Mouse (Mus musculus): Measurements from ENCODE around the gene Ccl24. TPM values are rescaled to one million over a fixed set of nuclear protein-coding genes. Genes with fewer than 3 reads are reported as not detected.
A peak's percentile ranks its signal among the peaks of the same experiment; 100 is the strongest.

Ccl24 gene
- polyA plus RNA-seq, 1 experiment from 2014 or later = 7.3 TPM

- peaks cover 12% of the 10 kb centered on the region for H3K4me1 ChIP-seq (ENCODE audit: control insufficient read depth, insufficient read depth, low read length)
- H3K4me3 ChIP-seq (ENCODE audit: low read length) = no peak overlapping the region
- H3K4me2 ChIP-seq (ENCODE audit: low read depth, low read length) = no peak overlapping the region
- no peaks in the 10 kb centered on the region for H3K27me3 ChIP-seq (ENCODE audit: control insufficient read depth, insufficient read depth, low read length)
- no peak for ATAC-seq (replicated peaks; ENCODE audit: extremely low read depth, insufficient read depth, low FRiP score)
- no peak overlapping the region for H3K9ac ChIP-seq (ENCODE audit: low read length)
- H3K36me3 ChIP-seq (ENCODE audit: control insufficient read depth, insufficient read depth) = no peaks in the 10 kb centered on the region
- no peak overlapping the region for H3K27ac ChIP-seq (ENCODE audit: low read length)
- no peaks in the 10 kb centered on the region for H3K9me3 ChIP-seq (replicated peaks; ENCODE audit: control insufficient read depth, low read length)
These were observed 37.0 kb downstream of the Ccl24 start for GRCm38 (mm10) chr5:135535867-135536266.

GRCm38 (mm10) chr5:135533431-135533830, 39.4 kb downstream of the Ccl24 start:
- Histone ChIP-seq H3K9me3 (replicated peaks; ENCODE audit: control insufficient read depth, low read length) (no peaks in the 10 kb centered on the region), H3K4me1 (ENCODE audit: control insufficient read depth, insufficient read depth, low read length) (peaks cover 17% of the 10 kb centered on the region), H3K4me3 (ENCODE audit: low read length) (no peak overlapping the region), H3K27ac (ENCODE audit: low read length) (peak overlapping the region; percentile 64), H3K4me2 (ENCODE audit: low read depth, low read length) (0 out of 2 replicates have a peak overlapping the region, but pooled peaks have one; percentile 12), H3K27me3 (ENCODE audit: control insufficient read depth, insufficient read depth, low read length) (no peaks in the 10 kb centered on the region), H3K36me3 (ENCODE audit: control insufficient read depth, insufficient read depth) (no peaks in the 10 kb centered on the region), H3K9ac (ENCODE audit: low read length) (no peak overlapping the region)
- 42% methylated on average over 10 of the region's 10 CpGs for WGBS
- ATAC-seq (replicated peaks; ENCODE audit: extremely low read depth, insufficient read depth, low FRiP score) = peak; percentile 64

DNA sequence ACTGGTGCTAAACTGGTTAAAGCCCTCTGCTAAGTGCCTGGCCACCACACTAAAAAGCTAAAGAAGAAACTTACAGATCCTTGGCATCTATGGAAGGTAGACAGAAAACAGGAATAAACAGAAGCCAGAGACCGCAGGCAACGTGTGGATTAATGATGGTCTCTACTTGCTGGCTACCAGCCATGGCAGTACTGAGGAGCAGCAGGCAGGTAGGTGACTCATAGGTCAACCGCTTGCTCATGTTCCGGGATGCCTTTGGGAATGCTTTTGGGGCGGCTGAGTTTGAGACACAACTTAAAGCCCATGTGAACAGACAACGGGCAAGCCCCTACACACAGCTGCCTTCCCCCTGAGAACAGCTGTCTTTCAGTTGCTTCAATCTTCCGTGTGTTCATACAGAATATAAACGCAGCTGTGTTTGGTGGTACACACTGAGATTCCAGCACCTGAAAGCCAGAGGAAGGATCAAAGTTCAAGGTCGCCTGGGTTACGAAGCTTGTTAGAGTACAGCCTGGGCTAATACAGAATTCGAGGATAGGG, 41.5 kb downstream of the Ccl24 start:
- no peak for ATAC-seq (replicated peaks; ENCODE audit: extremely low read depth, insufficient read depth, low FRiP score)
- no peaks in the 10 kb centered on the region for H3K27me3 ChIP-seq (ENCODE audit: control insufficient read depth, insufficient read depth, low read length)
- no peak overlapping the region; the same call in 1 of the 2 replicates for H3K27ac ChIP-seq (ENCODE audit: low read length)
- H3K4me3 ChIP-seq (ENCODE audit: low read length) = no peak overlapping the region
- no peaks in the 10 kb centered on the region for H3K9me3 ChIP-seq (replicated peaks; ENCODE audit: control insufficient read depth, low read length)
- no peaks in the 10 kb centered on the region for H3K36me3 ChIP-seq (ENCODE audit: control insufficient read depth, insufficient read depth)
- H3K9ac ChIP-seq (ENCODE audit: low read length) = no peak overlapping the region; the same call in 1 of the 2 replicates
- peaks cover 21% of the 10 kb centered on the region for H3K4me1 ChIP-seq (ENCODE audit: control insufficient read depth, insufficient read depth, low read length)
- 72% methylated on average over 11 of the region's 11 CpGs for WGBS
- H3K4me2 ChIP-seq (ENCODE audit: low read depth, low read length) = no peak overlapping the region

DNA sequence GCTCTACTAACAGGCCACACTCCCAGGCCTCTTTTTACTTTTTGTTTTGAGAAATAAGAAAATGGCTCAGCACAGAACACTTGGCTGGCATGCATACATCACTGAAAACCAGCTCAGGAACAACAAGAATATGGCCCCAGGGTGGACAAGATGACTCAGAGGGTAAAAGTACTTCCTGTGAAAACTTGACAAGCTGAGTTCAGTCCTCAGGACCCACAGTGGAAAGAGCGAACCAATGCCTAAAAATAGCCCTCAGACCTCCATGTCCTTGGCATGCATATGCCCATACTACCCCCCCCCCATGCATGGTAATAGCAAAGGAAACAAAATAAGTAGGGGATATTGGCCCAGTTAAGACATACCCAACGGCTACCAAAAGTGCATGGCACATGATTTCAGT, 42.9 kb downstream of the Ccl24 start:
- Histone ChIP-seq H3K4me3 (ENCODE audit: low read length) (no peak overlapping the region), H3K4me2 (ENCODE audit: low read depth, low read length) (no peak overlapping the region), H3K27me3 (ENCODE audit: control insufficient read depth, insufficient read depth, low read length) (no peaks in the 10 kb centered on the region), H3K9ac (ENCODE audit: low read length) (no peak overlapping the region), H3K36me3 (ENCODE audit: control insufficient read depth, insufficient read depth) (no peaks in the 10 kb centered on the region), H3K27ac (ENCODE audit: low read length) (no peak overlapping the region), H3K4me1 (ENCODE audit: control insufficient read depth, insufficient read depth, low read length) (peaks cover 32% of the 10 kb centered on the region), H3K9me3 (replicated peaks; ENCODE audit: control insufficient read depth, low read length) (no peaks in the 10 kb centered on the region)
- no peak for ATAC-seq (replicated peaks; ENCODE audit: extremely low read depth, insufficient read depth, low FRiP score)
- WGBS = 59% methylated on average over 2 of the region's 2 CpGs

GRCm38 (mm10) chr5:135529310-135529709, 43.5 kb downstream of the Ccl24 start:
- Histone ChIP-seq H3K4me2 (ENCODE audit: low read depth, low read length) (no peak overlapping the region), H3K36me3 (ENCODE audit: control insufficient read depth, insufficient read depth) (no peaks in the 10 kb centered on the region), H3K27ac (ENCODE audit: low read length) (no peak overlapping the region), H3K4me3 (ENCODE audit: low read length) (no peak overlapping the region), H3K4me1 (ENCODE audit: control insufficient read depth, insufficient read depth, low read length) (peaks cover 39% of the 10 kb centered on the region), H3K9me3 (replicated peaks; ENCODE audit: control insufficient read depth, low read length) (no peaks in the 10 kb centered on the region), H3K9ac (ENCODE audit: low read length) (no peak overlapping the region), H3K27me3 (ENCODE audit: control insufficient read depth, insufficient read depth, low read length) (no peaks in the 10 kb centered on the region)
- WGBS = 84% methylated on average over 3 of the region's 3 CpGs
- no peak for ATAC-seq (replicated peaks; ENCODE audit: extremely low read depth, insufficient read depth, low FRiP score)

DNA sequence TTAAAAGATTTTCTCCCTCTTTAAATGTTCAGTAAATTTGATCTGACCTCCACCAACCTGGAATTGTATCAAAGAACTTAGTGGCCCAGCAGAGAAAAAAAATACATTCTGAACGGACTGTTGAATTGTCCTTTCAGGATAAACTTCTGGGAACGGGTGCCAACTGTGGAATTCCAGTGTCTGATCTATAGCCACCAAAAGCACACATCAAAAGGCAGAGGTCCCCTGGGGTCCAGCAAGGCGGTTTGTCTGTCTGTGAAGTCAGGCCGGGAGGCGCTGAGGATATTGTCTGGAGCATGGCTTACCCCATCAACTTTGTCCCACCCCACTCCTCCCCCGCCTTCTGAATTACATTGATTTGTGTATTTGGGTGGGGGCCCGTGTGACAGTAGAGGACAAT, 44.9 kb downstream of the Ccl24 start:
- no peaks in the 10 kb centered on the region for H3K27me3 ChIP-seq (ENCODE audit: control insufficient read depth, insufficient read depth, low read length)
- ATAC-seq (replicated peaks; ENCODE audit: extremely low read depth, insufficient read depth, low FRiP score) = no peak
- H3K36me3 ChIP-seq (ENCODE audit: control insufficient read depth, insufficient read depth) = no peaks in the 10 kb centered on the region
- H3K4me1 ChIP-seq (ENCODE audit: control insufficient read depth, insufficient read depth, low read length) = peaks cover 42% of the 10 kb centered on the region
- H3K4me2 ChIP-seq (ENCODE audit: low read depth, low read length) = no peak overlapping the region
- H3K4me3 ChIP-seq (ENCODE audit: low read length) = no peak overlapping the region
- peak overlapping the region; percentile 48; the same call in 1 of the 2 replicates for H3K27ac ChIP-seq (ENCODE audit: low read length)
- H3K9ac ChIP-seq (ENCODE audit: low read length) = no peak overlapping the region
- 57% methylated on average over 7 of the region's 7 CpGs for WGBS
- H3K9me3 ChIP-seq (replicated peaks; ENCODE audit: control insufficient read depth, low read length) = 0 out of 2 replicates have a peak, but pooled peaks cover 3% of the 10 kb centered on the region

- Histone ChIP-seq H3K27me3 (ENCODE audit: control insufficient read depth, insufficient read depth, low read length) (no peaks in the 10 kb centered on the region), H3K4me3 (ENCODE audit: low read length) (no peak overlapping the region), H3K4me2 (ENCODE audit: low read depth, low read length) (peak overlapping the region; percentile 44), H3K9me3 (replicated peaks; ENCODE audit: control insufficient read depth, low read length) (0 out of 2 replicates have a peak, but pooled peaks cover 3% of the 10 kb centered on the region), H3K27ac (ENCODE audit: low read length) (peak overlapping the region; percentile 92), H3K36me3 (ENCODE audit: control insufficient read depth, insufficient read depth) (no peaks in the 10 kb centered on the region), H3K4me1 (ENCODE audit: control insufficient read depth, insufficient read depth, low read length) (peaks cover 40% of the 10 kb centered on the region), H3K9ac (ENCODE audit: low read length) (peak overlapping the region; percentile 18)
- peak; percentile 57; the same call in 1 of the 2 replicates for ATAC-seq (replicated peaks; ENCODE audit: extremely low read depth, insufficient read depth, low FRiP score)
- WGBS = 20% methylated on average over 11 of the region's 11 CpGs
These were observed 47.9 kb downstream of the Ccl24 start for GRCm38 (mm10) chr5:135524660-135525560.

DNA sequence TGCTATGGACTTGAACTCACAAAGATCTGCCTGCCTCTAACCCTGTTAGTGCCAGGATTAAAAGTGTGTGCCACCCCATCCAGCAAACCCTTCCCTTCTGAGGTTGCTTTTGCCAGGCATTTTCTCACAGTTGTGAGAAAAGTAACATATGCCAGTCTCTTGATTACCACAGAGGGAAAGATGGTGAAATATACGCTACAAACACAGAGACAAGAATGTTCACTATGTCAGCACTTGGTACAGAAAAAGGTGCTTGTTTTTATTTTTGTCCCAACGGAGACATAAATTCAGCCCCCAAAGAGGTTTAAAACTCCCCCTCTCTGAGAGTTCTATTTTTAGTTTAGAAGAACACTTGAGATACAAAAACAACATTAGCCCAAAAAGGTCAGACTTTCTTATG, 48.8 kb downstream of the Ccl24 start:
- 24% methylated on average over 2 of the region's 2 CpGs for WGBS

More for the DNA sequence above, 48.8 kb downstream of the Ccl24 start:
- no peaks in the 10 kb centered on the region for H3K36me3 ChIP-seq (ENCODE audit: control insufficient read depth, insufficient read depth)
- H3K27me3 ChIP-seq (ENCODE audit: control insufficient read depth, insufficient read depth, low read length) = no peaks in the 10 kb centered on the region
- H3K4me2 ChIP-seq (ENCODE audit: low read depth, low read length) = no peak overlapping the region; the same call in 1 of the 2 replicates
- peak overlapping the region; percentile 92 for H3K27ac ChIP-seq (ENCODE audit: low read length)
- H3K9ac ChIP-seq (ENCODE audit: low read length) = 0 out of 2 replicates have a peak overlapping the region, but pooled peaks have one; percentile 18
- H3K4me1 ChIP-seq (ENCODE audit: control insufficient read depth, insufficient read depth, low read length) = peaks cover 40% of the 10 kb centered on the region
- H3K9me3 ChIP-seq (replicated peaks; ENCODE audit: control insufficient read depth, low read length) = 0 out of 2 replicates have a peak, but pooled peaks cover 3% of the 10 kb centered on the region
- H3K4me3 ChIP-seq (ENCODE audit: low read length) = no peak overlapping the region
- ATAC-seq (replicated peaks; ENCODE audit: extremely low read depth, insufficient read depth, low FRiP score) = no peak

Measured in heart, embryonic 16.5 days (tissue).